8 mouse cellular contexts compared by ENCODE assay signal in the genomic region with DNA sequence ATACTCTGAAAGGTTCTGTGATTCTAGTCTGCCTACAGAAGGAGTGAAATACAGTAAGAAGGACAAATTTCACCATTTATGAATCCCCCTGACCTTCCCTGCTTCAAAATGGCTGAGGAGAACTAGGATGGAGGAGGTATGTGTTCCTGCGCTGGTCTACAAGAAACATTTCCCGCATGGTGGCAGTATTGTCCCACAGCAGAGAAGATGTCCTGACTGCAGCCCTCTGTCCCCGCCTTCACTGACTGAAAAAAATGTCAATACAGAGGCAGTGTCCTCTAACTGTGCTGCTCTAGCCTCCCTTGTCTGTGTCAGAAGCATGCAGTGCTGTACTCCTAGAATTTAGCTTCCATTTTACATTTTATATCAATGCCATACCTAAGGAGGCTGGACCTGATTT.
DNase-seq lines count a peak whose midpoint lies in the region; ATAC-seq lines count a peak whose summit lies in the region.
"Not testable (repeated sequence)": the region's sequence is repeated elsewhere in the genome, so short reads cannot be mapped to it uniquely, and the experiment has no call there.

No protein-coding gene starts in this region.

- H3K27me3 ChIP-seq in forebrain, embryonic 16.5 days (replicated peaks; ENCODE audit: control insufficient read depth, insufficient read depth, low read length); hindbrain, embryonic 11.5 days (ENCODE audit: control insufficient read depth, insufficient read depth, low read length); liver, embryonic 15.5 days; midbrain, embryonic 13.5 days: not testable (repeated sequence)

- not testable (repeated sequence) for H3K4me1 ChIP-seq in forebrain, embryonic 16.5 days (replicated peaks; ENCODE audit: control insufficient read depth, insufficient read depth, low read length); hindbrain, embryonic 11.5 days (replicated peaks; ENCODE audit: control insufficient read depth, insufficient read depth, low read length); midbrain, embryonic 13.5 days (replicated peaks)
- H3K4me1 ChIP-seq in liver, embryonic 15.5 days (replicated peaks): peaks cover 12% of the 10 kb centered on the region; the same call in 1 of the 2 replicates

- peak; percentile 77 for DNase-seq in ES-CJ7 (ENCODE audit: low read depth, low spot score)
- peak; percentile 74 for DNase-seq in embryo, embryonic 10.5 days (ENCODE audit: low spot score)
- DNase-seq in hindbrain, embryonic 11.5 days (ENCODE audit: low spot score): peak; percentile 71
- peak; percentile 15 to 83 for DNase-seq in layer of hippocampus, adult 18-20 months (ENCODE audit: low spot score in 2 of 2)
- peak; percentile 0 to 80 for DNase-seq in spleen, postnatal 36 days (ENCODE audit: low spot score in 2 of 2)

- 0 out of 2 replicates have a peak overlapping the region, but pooled peaks have one; percentile 44 for H3K27ac ChIP-seq in forebrain, embryonic 16.5 days (ENCODE audit: low read length)
- H3K27ac ChIP-seq in hindbrain, embryonic 11.5 days (ENCODE audit: low read depth, low read length); liver, embryonic 15.5 days (replicated peaks); midbrain, embryonic 13.5 days: not testable (repeated sequence)

- H3K9me3 ChIP-seq in forebrain, embryonic 16.5 days (ENCODE audit: control insufficient read depth, low read length); hindbrain, embryonic 11.5 days (ENCODE audit: control insufficient read depth, low read length); liver, embryonic 15.5 days (replicated peaks); midbrain, embryonic 13.5 days: not testable (repeated sequence)

- not testable (repeated sequence) for H3K36me3 ChIP-seq in forebrain, embryonic 16.5 days (ENCODE audit: control insufficient read depth, insufficient read depth); hindbrain, embryonic 11.5 days (ENCODE audit: control insufficient read depth, insufficient read depth, low read length); liver, embryonic 15.5 days (replicated peaks)
- peaks cover 11% of the 10 kb centered on the region; the same call in 1 of the 2 replicates for H3K36me3 ChIP-seq in midbrain, embryonic 13.5 days

- H3K4me2 ChIP-seq in forebrain, embryonic 16.5 days (ENCODE audit: low read length): peak overlapping the region; percentile 33
- H3K4me2 ChIP-seq in hindbrain, embryonic 11.5 days (replicated peaks; ENCODE audit: low read depth, low read length): not testable (repeated sequence)
- H3K4me2 ChIP-seq in liver, embryonic 15.5 days: peak overlapping the region; percentile 50
- peak overlapping the region; percentile 25; the same call in 1 of the 2 replicates for H3K4me2 ChIP-seq in midbrain, embryonic 13.5 days (replicated peaks)

- not testable (repeated sequence) for H3K9ac ChIP-seq in forebrain, embryonic 16.5 days (replicated peaks; ENCODE audit: low read depth, low read length); hindbrain, embryonic 11.5 days (ENCODE audit: low read depth, low read length); liver, embryonic 15.5 days; midbrain, embryonic 13.5 days (replicated peaks)

- peak; percentile 73; the same call in 1 of the 2 replicates for ATAC-seq in forebrain, embryonic 16.5 days
- not testable (repeated sequence) for ATAC-seq in hindbrain, embryonic 11.5 days (ENCODE audit: low FRiP score)
- peak; percentile 74 for ATAC-seq in liver, embryonic 15.5 days (ENCODE audit: insufficient read depth)
- ATAC-seq in midbrain, embryonic 13.5 days: peak; percentile 56

- peak overlapping the region; percentile 30 for H3K4me3 ChIP-seq in forebrain, embryonic 16.5 days (replicated peaks; ENCODE audit: low read length)
- not testable (repeated sequence) for H3K4me3 ChIP-seq in hindbrain, embryonic 11.5 days (ENCODE audit: low read depth, low read length)
- peak overlapping the region; percentile 39 for H3K4me3 ChIP-seq in liver, embryonic 15.5 days (replicated peaks)
- peak overlapping the region; percentile 22 for H3K4me3 ChIP-seq in midbrain, embryonic 13.5 days (replicated peaks)

- 62% methylated on average over 3 of the region's 3 CpGs for WGBS in forebrain, embryonic 16.5 days
- 48% methylated on average over 3 of the region's 3 CpGs for WGBS in hindbrain, embryonic 11.5 days
- WGBS in liver, embryonic 15.5 days (ENCODE audit: insufficient replicate concordance): 36% methylated on average over 3 of the region's 3 CpGs
- 63% methylated on average over 3 of the region's 3 CpGs for WGBS in midbrain, embryonic 13.5 days
